34 mouse cellular contexts compared by ENCODE assay signal in the genomic region with DNA sequence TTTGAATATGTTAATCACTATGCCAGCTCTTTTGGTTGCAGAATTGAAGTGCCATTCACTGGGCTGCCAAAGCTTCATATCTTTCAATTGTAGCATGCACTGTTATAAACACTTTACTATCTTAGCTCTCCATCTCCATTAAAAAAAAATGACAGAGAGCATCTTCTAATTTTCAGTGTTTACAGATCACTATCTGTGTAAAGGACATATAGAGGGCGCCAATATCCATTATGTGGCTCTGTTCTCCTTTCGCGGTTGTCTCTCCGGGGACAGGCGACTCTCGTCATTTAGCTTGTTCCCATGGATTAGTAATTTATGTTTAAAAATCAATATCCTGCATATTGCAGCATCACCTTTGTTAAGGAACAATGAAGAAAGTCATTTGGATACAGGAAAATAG.
"Had no signal": no experiment of that assay in that cellular context is flagged by ENCODE, and none has a peak within 500 bp of the region (broad histone marks: within the 10 kb centered on the region; RNA-seq: fewer than 3 reads in every experiment).

No protein-coding gene starts in this region.

- ATAC-seq: hindbrain, embryonic 16.5 days; hindbrain, postnatal 0 days; inflammation-experienced regulatory T-cells, adult 6 months; intestine, embryonic 15.5 days; intestine, embryonic 16.5 days; intestine, postnatal 0 days had no signal

- H3K9ac ChIP-seq: heart, embryonic 12.5 days; heart, embryonic 13.5 days; heart, embryonic 15.5 days; hindbrain, embryonic 12.5 days; hindbrain, embryonic 13.5 days; hindbrain, embryonic 14.5 days; hindbrain, embryonic 15.5 days; intestine, embryonic 15.5 days; kidney, embryonic 15.5 days had no signal

- H3K27me3 ChIP-seq: heart, embryonic 12.5 days; heart, embryonic 13.5 days; heart, embryonic 15.5 days; hindbrain, embryonic 12.5 days; hindbrain, embryonic 13.5 days; hindbrain, embryonic 15.5 days; intestine, embryonic 15.5 days; kidney, embryonic 15.5 days had no signal

- H3K4me2 ChIP-seq: heart, embryonic 11.5 days; heart, embryonic 12.5 days; heart, embryonic 13.5 days; heart, embryonic 15.5 days; hindbrain, embryonic 12.5 days; hindbrain, embryonic 13.5 days; hindbrain, embryonic 14.5 days; hindbrain, embryonic 15.5 days; intestine, embryonic 15.5 days; kidney, embryonic 15.5 days had no signal

- H3K4me3 ChIP-seq: heart, embryonic 10.5 days; heart, embryonic 12.5 days; heart, embryonic 13.5 days; heart, embryonic 15.5 days; hindbrain, embryonic 10.5 days; hindbrain, embryonic 12.5 days; hindbrain, embryonic 13.5 days; hindbrain, embryonic 15.5 days; intestine, embryonic 15.5 days; kidney, embryonic 15.5 days had no signal

- H3K4me1 ChIP-seq: heart, embryonic 10.5 days; heart, embryonic 12.5 days; heart, embryonic 13.5 days; heart, embryonic 15.5 days; hindbrain, embryonic 10.5 days; hindbrain, embryonic 12.5 days; hindbrain, embryonic 13.5 days; hindbrain, embryonic 15.5 days; intestine, embryonic 15.5 days; kidney, embryonic 15.5 days had no signal

- DNase-seq: heart, postnatal 10 days; heart, postnatal 14 days; heart, postnatal 36 days; heart, postnatal 4 days; kidney, adult 11 months; kidney, adult 18-20 months; kidney, adult 2 months; kidney, adult 8-10 months; kidney, adult 9 months; kidney, postnatal 10 days; kidney, postnatal 14 days; kidney, postnatal 25 days; kidney, postnatal 36 days; kidney, postnatal 4 days; layer of hippocampus, adult 9-11 months; layer of hippocampus, postnatal 36 days had no signal

- H3K27ac ChIP-seq: heart, embryonic 10.5 days; heart, embryonic 13.5 days; heart, embryonic 15.5 days; hindbrain, embryonic 10.5 days; hindbrain, embryonic 12.5 days; hindbrain, embryonic 13.5 days; hindbrain, embryonic 14.5 days; hindbrain, embryonic 15.5 days; hindbrain, postnatal 0 days; intestine, embryonic 15.5 days; kidney, embryonic 15.5 days; kidney, postnatal 0 days had no signal

- H3K9me3 ChIP-seq: heart, embryonic 10.5 days; heart, embryonic 12.5 days; heart, embryonic 13.5 days; heart, embryonic 15.5 days; hindbrain, embryonic 10.5 days; hindbrain, embryonic 12.5 days; hindbrain, embryonic 13.5 days; hindbrain, embryonic 15.5 days; intestine, embryonic 15.5 days; kidney, embryonic 15.5 days had no signal

- H3K36me3 ChIP-seq: heart, embryonic 10.5 days; heart, embryonic 12.5 days; heart, embryonic 13.5 days; heart, embryonic 15.5 days; hindbrain, embryonic 10.5 days; hindbrain, embryonic 12.5 days; hindbrain, embryonic 13.5 days; hindbrain, embryonic 15.5 days; intestine, embryonic 15.5 days; kidney, embryonic 15.5 days had no signal
